11 mouse cellular contexts compared by ENCODE assay signal in the genomic region with DNA sequence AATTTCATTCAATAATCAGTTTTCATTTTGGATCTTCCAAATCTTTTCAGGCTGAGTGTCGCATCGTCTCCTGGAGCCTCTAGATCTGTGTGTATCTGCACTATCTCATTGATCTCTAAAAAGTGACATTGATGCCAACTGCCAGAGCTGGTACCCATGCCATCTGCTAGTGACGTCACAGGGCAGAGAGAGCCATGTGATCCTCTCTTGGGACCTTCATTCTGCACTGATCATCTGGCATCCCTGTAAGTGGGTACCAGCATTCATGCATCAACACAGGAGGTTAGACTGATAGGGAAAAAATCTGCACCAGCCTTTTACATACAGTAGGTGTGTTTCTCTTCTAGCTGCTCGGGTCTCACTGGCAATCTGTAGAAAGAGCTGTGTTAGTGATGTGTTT. TPM values are rescaled to one million over a fixed set of nuclear protein-coding genes. Genes with fewer than 3 reads are reported as not detected.
DNase-seq lines count a peak whose midpoint lies in the region; ATAC-seq and TF ChIP-seq lines count a peak whose summit lies in the region.
"Had no signal": no experiment of that assay in that cellular context is flagged by ENCODE, and none has a peak within 500 bp of the region (broad histone marks: within the 10 kb centered on the region; RNA-seq: fewer than 3 reads in every experiment).

A gene (minus strand): TSS at position 290 of the 400 bp plus-strand sequence.

- no peak for TF ChIP-seq CTCF in kidney, adult 2 months (conservative IDR thresholded peaks at IDR 0.05; ENCODE audit: insufficient read depth, insufficient read length, low read depth, low read length)

- peak within 1 kb of the TSS; percentile 36 for H3K4me3 ChIP-seq in forebrain, embryonic 13.5 days
- peak within 1 kb of the TSS; percentile 3 for H3K4me3 ChIP-seq in midbrain, embryonic 16.5 days (ENCODE audit: low read depth, low read length)
- no peak within 1 kb of the TSS for H3K4me3 ChIP-seq in intestine, embryonic 15.5 days (replicated peaks)
- no peak within 1 kb of the TSS for H3K4me3 ChIP-seq in kidney, adult 2 months (ENCODE audit: insufficient read depth, low read depth, low read length)
- H3K4me3 ChIP-seq: liver, embryonic 13.5 days had no signal

- H3K27ac ChIP-seq in forebrain, embryonic 13.5 days, result peak within 1 kb of the TSS; percentile 95
- peak within 1 kb of the TSS; percentile 73 for H3K27ac ChIP-seq in midbrain, embryonic 16.5 days (ENCODE audit: low read length)
- H3K27ac ChIP-seq in intestine, embryonic 15.5 days, result no peak within 1 kb of the TSS
- H3K27ac ChIP-seq in kidney, adult 2 months (ENCODE audit: insufficient read depth, low read depth, low read length), result no peak within 1 kb of the TSS
- H3K27ac ChIP-seq: liver, embryonic 13.5 days had no signal

- peak; percentile 88 for ATAC-seq in forebrain, embryonic 13.5 days
- ATAC-seq in midbrain, embryonic 16.5 days, result peak; percentile 75
- no peak for ATAC-seq in intestine, embryonic 15.5 days

- no peaks in the 10 kb centered on the region for H3K36me3 ChIP-seq in forebrain, embryonic 13.5 days (ENCODE audit: poor library complexity, severe bottlenecking)
- no peaks in the 10 kb centered on the region for H3K36me3 ChIP-seq in midbrain, embryonic 16.5 days (ENCODE audit: control insufficient read depth, insufficient read depth, low read length)
- H3K36me3 ChIP-seq in intestine, embryonic 15.5 days, result no peaks in the 10 kb centered on the region
- H3K36me3 ChIP-seq in kidney, adult 2 months (ENCODE audit: control insufficient read depth, insufficient read depth, low read length), result no peaks in the 10 kb centered on the region
- H3K36me3 ChIP-seq: liver, embryonic 13.5 days had no signal

- H3K27me3 ChIP-seq in forebrain, embryonic 13.5 days, result peaks cover 4% of the 10 kb centered on the region; the same call in 1 of the 2 replicates
- 0 out of 2 replicates have a peak, but pooled peaks cover 2% of the 10 kb centered on the region for H3K27me3 ChIP-seq in midbrain, embryonic 16.5 days (ENCODE audit: control insufficient read depth, insufficient read depth, low read depth, low read length)
- peaks cover 9% of the 10 kb centered on the region; the same call in 1 of the 2 replicates for H3K27me3 ChIP-seq in intestine, embryonic 15.5 days (replicated peaks)
- H3K27me3 ChIP-seq in kidney, adult 2 months (replicated peaks; ENCODE audit: control insufficient read depth, insufficient read depth, low read length), result no peaks in the 10 kb centered on the region

- peaks cover 42% of the 10 kb centered on the region for H3K4me1 ChIP-seq in forebrain, embryonic 13.5 days
- peaks cover 6% of the 10 kb centered on the region; the same call in 1 of the 2 replicates for H3K4me1 ChIP-seq in midbrain, embryonic 16.5 days (ENCODE audit: control insufficient read depth, insufficient read depth, low read length)
- peaks cover 6% of the 10 kb centered on the region; the same call in 1 of the 2 replicates for H3K4me1 ChIP-seq in intestine, embryonic 15.5 days (replicated peaks)
- no peaks in the 10 kb centered on the region for H3K4me1 ChIP-seq in kidney, adult 2 months (ENCODE audit: control insufficient read depth, insufficient read depth, low read length)
- H3K4me1 ChIP-seq: liver, embryonic 13.5 days had no signal

- peak within 1 kb of the TSS; percentile 73 for H3K9ac ChIP-seq in forebrain, embryonic 13.5 days
- H3K9ac ChIP-seq in midbrain, embryonic 16.5 days (ENCODE audit: low read depth, low read length), result no peak within 1 kb of the TSS
- H3K9ac ChIP-seq in intestine, embryonic 15.5 days, result no peak within 1 kb of the TSS
- H3K9ac ChIP-seq: liver, embryonic 13.5 days had no signal

- no peak for TF ChIP-seq POLR2A in kidney, adult 2 months (IDR thresholded peaks at IDR 0.05; ENCODE audit: low read depth, low read length)

- H3K9me3 ChIP-seq in forebrain, embryonic 13.5 days (replicated peaks), result no peaks in the 10 kb centered on the region
- no peaks in the 10 kb centered on the region for H3K9me3 ChIP-seq in midbrain, embryonic 16.5 days (replicated peaks; ENCODE audit: control insufficient read depth, low read length, poor library complexity, severe bottlenecking)
- H3K9me3 ChIP-seq in intestine, embryonic 15.5 days, result no peaks in the 10 kb centered on the region
- H3K9me3 ChIP-seq: liver, embryonic 13.5 days had no signal

- WGBS in forebrain, embryonic 13.5 days, result 53% methylated on average over 4 of the region's 4 CpGs
- 57% methylated on average over 4 of the region's 4 CpGs for WGBS in midbrain, embryonic 16.5 days
- WGBS in intestine, embryonic 15.5 days, result 78% methylated on average over 4 of the region's 4 CpGs
- WGBS in kidney, adult 2 months, result 75% methylated on average over 4 of the region's 4 CpGs

- DNase-seq in cerebellum, adult 18-20 months, result peak; percentile 12 to 13
- peak; percentile 62 for DNase-seq in layer of hippocampus, adult 9-10 months (ENCODE audit: low spot score)
- no peak for DNase-seq in spleen, adult 12 weeks (ENCODE audit: low spot score)
- no peak for DNase-seq in kidney, adult 2 months
- DNase-seq: adrenal gland, postnatal 36 days; heart, postnatal 10 days; liver, embryonic 13.5 days had no signal

- H3K4me2 ChIP-seq in forebrain, embryonic 13.5 days, result peak within 1 kb of the TSS; percentile 43
- H3K4me2 ChIP-seq in midbrain, embryonic 16.5 days (ENCODE audit: low read length), result peak within 1 kb of the TSS; percentile 31
- no peak within 1 kb of the TSS for H3K4me2 ChIP-seq in intestine, embryonic 15.5 days (replicated peaks)
- H3K4me2 ChIP-seq: liver, embryonic 13.5 days had no signal

RNA-seq across cellular contexts. Expression of the gene that starts here (rescaled TPM):
- polyA plus RNA-seq in forebrain, embryonic 13.5 days (2015; fragmentation: Nextera tagmentation; extraction: Ambion mirVana), result 173 and 314 TPM in 2 replicates
- polyA plus RNA-seq in midbrain, embryonic 16.5 days (2015; fragmentation: Nextera tagmentation; extraction: Ambion mirVana), result 13.5 and 18.3 TPM in 2 replicates
- polyA plus RNA-seq in intestine, embryonic 15.5 days (2015; fragmentation: Nextera tagmentation; extraction: Ambion mirVana), result 0.52 TPM in 1 of 2 replicates, not detected in the other
- not detected in 2 replicates for polyA plus RNA-seq in kidney, adult 2 months (2012; rRNA removed)
- polyA plus RNA-seq: stomach, embryonic 14.5 days had no signal

Comparison
In these comparisons a context has a peak if more than half of its experiments do, and no peak if none do; other contexts are left out.
1. DNase-seq: peak in cerebellum, adult 18-20 months (2 of 2) and layer of hippocampus, adult 9-10 months (single experiment); none in spleen, adult 12 weeks (single experiment) and kidney, adult 2 months (single experiment).
2. H3K27ac ChIP-seq: peak in forebrain, embryonic 13.5 days (single experiment) and midbrain, embryonic 16.5 days (single experiment); none in intestine, embryonic 15.5 days (single experiment) and kidney, adult 2 months (single experiment).
3. H3K4me3 ChIP-seq: peak in forebrain, embryonic 13.5 days (single experiment) and midbrain, embryonic 16.5 days (single experiment); none in intestine, embryonic 15.5 days (single experiment) and kidney, adult 2 months (single experiment).